Mouse (Mus musculus): ENCODE measurements around the gene Reep6. TPM values are rescaled to one million over a fixed set of nuclear protein-coding genes. Genes with fewer than 3 reads are reported as not detected.

The Reep6 gene
- polyA plus RNA-seq, 1 experiment = 9.0 TPM

GRCm38 (mm10) chr10:80339941-80340750, 10.4 kb downstream of the Reep6 start:
- H3K27me3 ChIP-seq (ENCODE audit: control insufficient read depth, insufficient read depth, low read length) = no peaks in the 10 kb centered on the region
- WGBS = 24% methylated on average over 19 of the region's 19 CpGs
- peaks cover 5% of the 10 kb centered on the region; the same call in 1 of the 2 replicates for H3K4me1 ChIP-seq (ENCODE audit: control insufficient read depth, insufficient read depth, low read length)

GRCm38 (mm10) chr10:80341026-80341425, 11.3 kb downstream of the Reep6 start:
- TF ChIP-seq POLR2A (IDR thresholded peaks at IDR 0.05; ENCODE audit: borderline replicate concordance, insufficient read depth, low read length) (no peak), CTCF (IDR thresholded peaks at IDR 0.05; ENCODE audit: borderline replicate concordance, insufficient read depth, low read depth, low read length) (no peak)
- Histone ChIP-seq H3K27me3 (ENCODE audit: control insufficient read depth, insufficient read depth, low read length) (no peaks in the 10 kb centered on the region), H3K4me1 (ENCODE audit: control insufficient read depth, insufficient read depth, low read length) (peaks cover 5% of the 10 kb centered on the region; the same call in 1 of the 2 replicates), H3K27ac (ENCODE audit: insufficient read depth, low read length) (no peak overlapping the region), H3K4me3 (replicated peaks; ENCODE audit: insufficient read depth, low read depth, low read length) (no peak overlapping the region)
- 45% methylated on average over 21 of the region's 21 CpGs for WGBS
- DNase-seq = no peak

More at GRCm38 (mm10) chr10:80339941-80340750, 10.4 kb downstream of the Reep6 start:
- no peak overlapping the region for H3K27ac ChIP-seq (ENCODE audit: insufficient read depth, low read length)
- no peak overlapping the region for H3K4me3 ChIP-seq (replicated peaks; ENCODE audit: insufficient read depth, low read depth, low read length)
- TF ChIP-seq CTCF (IDR thresholded peaks at IDR 0.05; ENCODE audit: borderline replicate concordance, insufficient read depth, low read depth, low read length) (peak; percentile 91), POLR2A (IDR thresholded peaks at IDR 0.05; ENCODE audit: borderline replicate concordance, insufficient read depth, low read length) (no peak)
- peak; percentile 76 to 87 for DNase-seq

GRCm38 (mm10) chr10:80341491-80342304, 11.9 kb downstream of the Reep6 start:
- no peaks in the 10 kb centered on the region for H3K27me3 ChIP-seq (ENCODE audit: control insufficient read depth, insufficient read depth, low read length)
- TF ChIP-seq POLR2A (IDR thresholded peaks at IDR 0.05; ENCODE audit: borderline replicate concordance, insufficient read depth, low read length) (no peak), CTCF (IDR thresholded peaks at IDR 0.05; ENCODE audit: borderline replicate concordance, insufficient read depth, low read depth, low read length) (no peak)
- DNase-seq = no peak
- WGBS = 7% methylated on average over 46 of the region's 47 CpGs
- peaks cover 5% of the 10 kb centered on the region; the same call in 1 of the 2 replicates for H3K4me1 ChIP-seq (ENCODE audit: control insufficient read depth, insufficient read depth, low read length)
- no peak overlapping the region for H3K27ac ChIP-seq (ENCODE audit: insufficient read depth, low read length)
- no peak overlapping the region for H3K4me3 ChIP-seq (replicated peaks; ENCODE audit: insufficient read depth, low read depth, low read length)

- H3K4me3 ChIP-seq (replicated peaks; ENCODE audit: insufficient read depth, low read depth, low read length) = peak overlapping the region; percentile 0
- TF ChIP-seq POLR2A (IDR thresholded peaks at IDR 0.05; ENCODE audit: borderline replicate concordance, insufficient read depth, low read length) (no peak), CTCF (IDR thresholded peaks at IDR 0.05; ENCODE audit: borderline replicate concordance, insufficient read depth, low read depth, low read length) (no peak)
- peaks cover 5% of the 10 kb centered on the region; the same call in 1 of the 2 replicates for H3K4me1 ChIP-seq (ENCODE audit: control insufficient read depth, insufficient read depth, low read length)
- H3K27me3 ChIP-seq (ENCODE audit: control insufficient read depth, insufficient read depth, low read length) = no peaks in the 10 kb centered on the region
- no peak overlapping the region for H3K27ac ChIP-seq (ENCODE audit: insufficient read depth, low read length)
- WGBS = 3% methylated on average over 26 of the region's 26 CpGs
- no peak for DNase-seq
These were observed 12.6 kb downstream of the Reep6 start for GRCm38 (mm10) chr10:80342305-80342748.

- no peak overlapping the region for H3K27ac ChIP-seq (ENCODE audit: insufficient read depth, low read length)
- TF ChIP-seq POLR2A (IDR thresholded peaks at IDR 0.05; ENCODE audit: borderline replicate concordance, insufficient read depth, low read length) (no peak), CTCF (IDR thresholded peaks at IDR 0.05; ENCODE audit: borderline replicate concordance, insufficient read depth, low read depth, low read length) (no peak)
- H3K4me1 ChIP-seq (ENCODE audit: control insufficient read depth, insufficient read depth, low read length) = peaks cover 8% of the 10 kb centered on the region
- no peaks in the 10 kb centered on the region; the same call in 1 of the 2 replicates for H3K27me3 ChIP-seq (ENCODE audit: control insufficient read depth, insufficient read depth, low read length)
- no peak for DNase-seq
- no peak overlapping the region for H3K4me3 ChIP-seq (replicated peaks; ENCODE audit: insufficient read depth, low read depth, low read length)
- WGBS = 2% methylated on average over 29 of the region's 33 CpGs
These were observed 13.1 kb downstream of the Reep6 start for GRCm38 (mm10) chr10:80342749-80343424.

- TF ChIP-seq CTCF (IDR thresholded peaks at IDR 0.05; ENCODE audit: borderline replicate concordance, insufficient read depth, low read depth, low read length) = no peak
- Histone ChIP-seq H3K27ac (ENCODE audit: insufficient read depth, low read length) (no peak overlapping the region), H3K27me3 (ENCODE audit: control insufficient read depth, insufficient read depth, low read length) (no peaks in the 10 kb centered on the region; the same call in 1 of the 2 replicates), H3K4me3 (replicated peaks; ENCODE audit: insufficient read depth, low read depth, low read length) (no peak overlapping the region), H3K4me1 (ENCODE audit: control insufficient read depth, insufficient read depth, low read length) (peaks cover 11% of the 10 kb centered on the region)
- DNase-seq = no peak
- WGBS = 44% methylated on average over 13 of the region's 13 CpGs
These were observed 13.7 kb downstream of the Reep6 start for GRCm38 (mm10) chr10:80343425-80343895.

- 55% methylated on average over 9 of the region's 9 CpGs for WGBS
- no peak for DNase-seq
- no peak for TF ChIP-seq POLR2A (IDR thresholded peaks at IDR 0.05; ENCODE audit: borderline replicate concordance, insufficient read depth, low read length)
- no peak for TF ChIP-seq CTCF (IDR thresholded peaks at IDR 0.05; ENCODE audit: borderline replicate concordance, insufficient read depth, low read depth, low read length)
- H3K4me1 ChIP-seq (ENCODE audit: control insufficient read depth, insufficient read depth, low read length) = peaks cover 11% of the 10 kb centered on the region
- no peak overlapping the region for H3K4me3 ChIP-seq (replicated peaks; ENCODE audit: insufficient read depth, low read depth, low read length)
- H3K27ac ChIP-seq (ENCODE audit: insufficient read depth, low read length) = no peak overlapping the region
- H3K27me3 ChIP-seq (ENCODE audit: control insufficient read depth, insufficient read depth, low read length) = no peaks in the 10 kb centered on the region; the same call in 1 of the 2 replicates
These were observed 14.4 kb downstream of the Reep6 start for GRCm38 (mm10) chr10:80344131-80344661.

All from cerebellum, adult 2 months (tissue).